Mouse (Mus musculus) urinary bladder, postnatal 10 days (tissue): Measurements from ENCODE around the gene Pde11a.

Source experiments
- DNase-seq: peaks from one replicate; pipeline ENCODE4 v3.0.0; 2022; ENCODE audit warnings: low spot score

Gene Pde11a

DNA sequence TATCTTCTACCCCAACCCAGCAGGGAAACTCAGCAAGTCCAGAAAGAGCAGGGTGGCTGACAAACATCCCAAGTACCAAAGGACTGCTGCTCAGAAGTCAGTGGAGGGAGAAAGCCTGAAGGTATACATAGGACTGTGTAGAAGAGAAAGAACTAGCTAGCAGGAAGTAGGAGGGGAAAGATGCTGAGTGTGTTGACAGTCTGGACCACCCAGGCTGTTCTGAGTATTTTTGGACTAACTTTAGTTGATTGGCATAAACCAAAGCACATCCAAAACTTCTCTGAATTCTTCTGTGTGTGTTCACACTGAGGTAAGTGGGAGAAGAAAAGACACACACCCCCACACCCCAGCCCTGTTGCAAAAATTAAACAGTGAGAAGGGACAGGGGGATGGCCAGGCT lies 248.1 kb downstream of the Pde11a start:
- DNase-seq = no peak

DNA sequence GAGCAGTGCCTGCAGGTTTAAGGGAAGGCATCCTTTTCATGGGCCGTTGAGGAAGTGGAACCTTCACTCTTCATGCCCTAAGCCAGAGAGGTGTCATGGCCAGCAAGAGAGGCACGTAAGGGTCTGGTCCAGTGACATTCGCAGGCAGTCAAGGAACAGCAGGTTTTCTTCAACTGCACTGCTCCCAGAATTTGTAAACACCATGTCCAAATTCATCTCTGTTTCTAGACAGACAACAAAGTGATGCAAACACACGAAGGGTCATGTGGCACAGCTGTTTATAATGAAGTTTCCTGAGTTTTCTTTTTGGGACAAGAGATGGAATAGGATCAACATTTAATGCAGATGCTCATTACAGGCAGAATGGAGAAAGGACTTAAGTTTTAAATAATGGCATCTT lies 249.7 kb downstream of the Pde11a start:
- no peak for DNase-seq

GRCm38 (mm10) chr2:76088413-76088812 lies 250.2 kb downstream of the Pde11a start:
- DNase-seq = no peak

- no peak for DNase-seq
Measured at GRCm38 (mm10) chr2:76087170-76087569, 251.4 kb downstream of the Pde11a start.

DNA sequence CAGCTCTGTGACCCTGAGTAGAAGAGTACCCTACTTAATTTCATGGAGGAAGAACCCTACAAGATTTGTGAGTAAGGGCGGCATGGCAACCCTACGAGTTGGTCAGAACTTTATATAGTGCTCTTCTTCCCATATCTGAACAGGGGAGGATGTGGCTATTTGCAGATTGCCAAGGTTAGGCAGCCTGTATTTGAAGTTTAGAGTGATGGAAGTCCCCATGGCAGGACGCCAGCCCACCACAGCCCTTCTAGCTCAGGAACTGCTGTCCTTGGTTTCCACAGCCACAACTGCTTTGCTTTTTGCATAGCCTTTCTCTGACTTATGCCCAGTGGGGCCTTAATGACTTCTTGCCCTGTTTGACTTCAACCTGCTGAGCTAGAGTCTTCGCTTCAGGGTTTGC lies 253.6 kb downstream of the Pde11a start:
- no peak for DNase-seq

DNA sequence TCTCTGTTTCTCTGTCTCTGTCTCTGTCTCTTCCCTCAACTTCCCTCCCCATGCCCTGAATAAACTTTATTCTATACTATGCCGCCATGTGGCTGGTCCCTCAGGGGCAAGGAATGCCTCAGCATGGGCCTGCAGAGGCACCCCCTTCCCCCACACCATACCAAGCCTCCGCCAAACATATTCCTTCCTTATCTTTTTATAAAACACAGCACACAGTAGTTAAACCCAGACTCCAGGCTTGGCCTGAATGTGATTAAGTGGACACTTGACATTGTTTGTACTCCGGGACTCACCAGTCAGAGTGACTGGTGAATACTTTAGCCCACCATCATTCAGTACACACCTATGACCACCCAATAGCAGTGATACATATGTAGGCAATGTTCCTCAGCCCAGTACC lies 254.7 kb downstream of the Pde11a start:
- no peak for DNase-seq

DNA sequence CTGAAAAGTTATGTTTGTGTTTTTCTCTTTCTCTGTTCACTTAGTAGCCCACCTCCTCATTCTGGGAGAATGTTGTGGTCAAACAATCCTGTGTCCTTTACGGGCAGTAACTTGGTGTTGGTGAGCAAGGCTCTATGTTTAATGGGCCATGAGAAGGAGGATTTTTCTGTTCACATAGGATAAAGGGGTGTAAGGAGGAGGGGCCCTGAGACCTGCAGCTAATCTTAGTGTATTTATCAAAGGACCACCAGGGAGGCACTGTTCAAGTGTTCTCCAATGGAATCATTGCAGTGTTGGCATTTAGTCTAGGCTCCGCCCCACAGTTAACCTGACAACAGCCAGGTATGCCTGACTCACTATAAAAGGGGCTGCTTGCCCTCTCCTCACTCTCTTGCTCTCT lies 255.2 kb downstream of the Pde11a start:
- no peak for DNase-seq

DNA sequence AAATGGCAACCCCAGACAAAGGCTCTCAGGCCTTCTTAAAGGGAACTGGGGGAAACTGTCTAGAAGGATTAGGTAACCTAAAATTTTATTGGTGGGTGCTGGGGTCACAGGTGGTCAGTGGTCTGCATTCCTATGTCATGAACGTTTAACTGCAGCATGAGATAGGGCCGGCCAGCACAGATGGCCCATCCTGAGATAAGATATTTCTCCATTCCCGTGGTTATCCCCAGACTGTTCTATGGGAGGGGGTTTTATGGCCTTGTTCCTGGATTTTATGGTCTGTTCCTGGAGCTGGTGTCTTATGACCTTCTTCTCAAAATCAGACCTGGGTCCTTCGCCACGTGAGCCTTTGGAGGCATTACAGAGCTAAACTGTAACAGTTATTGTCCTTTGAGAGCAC lies 256.6 kb downstream of the Pde11a start:
- no peak for DNase-seq

DNA sequence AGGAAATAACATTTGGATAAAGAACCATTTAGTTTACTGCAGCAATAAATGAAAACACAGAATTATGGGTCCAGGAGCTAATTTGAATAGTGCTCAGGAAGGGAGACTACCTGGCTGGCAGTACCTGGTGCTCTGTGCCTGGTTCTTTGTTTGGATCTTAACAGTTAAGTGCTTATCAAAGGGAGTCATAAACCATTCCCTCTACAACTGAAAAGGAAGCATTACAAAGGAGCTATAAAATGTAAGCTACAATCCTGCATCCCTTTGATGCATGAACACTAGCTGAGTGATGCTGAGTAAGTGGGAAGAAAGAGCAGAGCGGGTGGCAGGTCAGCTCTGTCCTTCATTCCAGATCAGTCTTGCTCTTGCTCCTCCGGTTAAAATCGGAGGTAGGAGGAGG lies 258.0 kb downstream of the Pde11a start:
- DNase-seq = no peak

DNA sequence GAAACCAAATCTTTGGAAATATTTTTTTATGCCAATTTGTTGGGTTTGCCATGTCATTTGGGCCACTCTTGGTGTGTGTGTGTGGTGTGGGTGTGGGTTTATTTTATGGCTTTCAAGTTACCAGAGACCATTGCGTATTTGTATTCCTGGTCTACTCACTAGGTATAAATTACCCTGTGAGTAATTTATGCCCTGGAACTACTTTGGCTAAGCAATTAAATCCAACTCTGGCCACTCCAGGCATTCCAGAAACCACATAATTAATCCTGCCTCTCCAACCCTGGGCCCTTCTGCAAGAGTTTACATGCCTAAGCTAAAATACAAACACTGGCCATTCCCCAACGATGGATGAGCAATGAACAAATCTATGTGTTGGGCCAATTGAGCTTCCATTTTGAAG lies 261.7 kb downstream of the Pde11a start:
- no peak for DNase-seq

GRCm38 (mm10) chr2:76076047-76076446 lies 262.5 kb downstream of the Pde11a start:
- no peak for DNase-seq

DNA sequence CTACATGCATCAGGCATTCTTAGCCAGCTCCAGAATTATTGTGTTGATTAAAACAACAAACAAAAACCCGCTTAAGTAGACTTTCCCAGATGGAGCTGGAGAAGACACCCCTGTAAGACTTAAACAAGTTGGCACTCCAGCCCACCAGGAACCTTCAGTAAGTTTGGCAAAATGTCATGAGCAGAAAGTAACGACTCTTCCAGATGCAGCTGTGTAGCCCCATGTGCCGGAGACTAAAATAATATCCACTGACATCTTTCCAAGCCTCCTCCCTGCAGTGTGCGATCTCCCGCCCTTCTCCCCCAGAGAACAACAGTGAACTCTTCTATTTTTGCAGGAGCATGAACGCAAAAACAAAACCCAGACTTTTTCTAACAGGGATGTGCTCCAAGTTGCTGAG lies 265.5 kb downstream of the Pde11a start:
- no peak for DNase-seq

DNA sequence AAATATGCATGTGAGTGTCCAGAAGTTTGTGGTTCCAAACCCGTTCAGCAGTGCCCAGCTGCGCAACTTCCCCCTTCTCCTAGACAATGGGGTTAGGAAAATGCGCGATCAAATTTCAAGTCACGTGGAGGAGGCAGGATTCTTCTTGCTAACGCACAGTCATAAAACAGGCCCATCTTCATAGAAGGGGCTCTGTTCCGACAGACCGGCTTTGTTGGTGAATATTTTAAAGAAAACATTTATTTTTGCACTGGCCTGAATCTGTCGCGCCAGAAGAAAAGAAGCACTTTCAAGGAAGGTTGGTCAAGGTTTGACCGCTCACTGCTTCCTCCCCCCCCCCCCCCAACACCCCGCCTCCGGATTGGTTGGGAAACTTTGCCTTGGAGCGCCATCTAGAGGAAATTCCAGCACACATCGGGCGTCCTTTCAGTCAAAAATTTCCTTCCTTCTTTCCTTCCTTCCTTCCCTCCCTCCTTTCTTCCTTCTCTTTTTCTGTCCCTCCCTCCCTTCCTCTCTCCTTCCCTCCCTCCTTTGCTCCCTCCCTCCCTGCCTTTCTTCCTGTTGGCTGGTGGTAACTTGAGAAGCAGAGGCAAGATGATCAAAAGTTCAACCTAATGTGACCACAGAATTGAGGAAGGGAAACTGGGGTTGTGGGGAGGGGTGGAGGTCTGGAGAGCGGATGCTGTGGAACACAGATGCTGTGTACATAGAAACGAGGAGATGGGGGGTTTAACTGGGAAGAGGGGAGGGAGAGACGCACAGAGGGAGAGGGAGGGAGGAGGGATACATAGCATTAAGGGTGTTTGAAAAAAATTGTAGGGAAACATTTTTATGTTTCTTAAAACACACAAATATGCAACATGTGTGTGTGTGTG lies 267.9 kb downstream of the Pde11a start:
- DNase-seq = no peak

DNA sequence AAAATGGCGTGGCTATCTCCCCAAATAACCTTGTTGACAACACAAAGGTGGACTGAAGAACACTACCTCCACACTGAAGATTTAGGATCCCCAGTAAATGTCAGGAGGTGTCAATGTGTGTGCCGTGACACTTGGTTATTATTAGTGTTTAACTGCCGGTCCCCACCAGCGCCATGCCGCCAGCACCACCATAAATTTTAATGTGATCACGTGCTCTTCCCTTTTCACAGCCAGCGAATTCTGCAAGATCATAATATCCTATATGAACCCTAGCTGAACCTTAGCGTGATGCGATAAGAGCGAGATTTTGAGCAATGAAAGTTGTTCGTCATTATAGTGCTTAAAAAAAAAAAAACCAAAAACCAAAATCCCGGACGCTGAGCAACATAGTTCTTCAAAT lies 269.3 kb downstream of the Pde11a start:
- DNase-seq = no peak

GRCm38 (mm10) chr2:76068155-76068554 lies 270.4 kb downstream of the Pde11a start:
- no peak for DNase-seq

DNA sequence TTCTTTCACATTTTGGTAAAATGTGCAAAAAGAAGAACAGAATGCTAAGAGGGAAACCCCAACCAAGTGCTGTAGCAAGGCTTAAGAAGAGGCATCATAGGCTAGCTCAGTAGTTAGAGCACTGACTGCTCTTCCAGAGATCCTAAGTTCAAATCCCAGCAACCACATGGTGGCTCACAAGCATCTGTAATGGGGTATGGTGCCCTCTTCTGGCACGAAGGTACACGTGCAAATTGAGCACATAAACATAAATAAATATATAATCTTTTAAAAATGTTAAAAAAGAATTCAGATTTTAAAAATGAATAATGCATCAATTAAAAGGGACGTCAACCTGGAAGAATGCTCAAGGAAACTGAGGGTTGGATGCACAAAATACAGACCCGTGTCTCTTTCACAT lies 271.4 kb downstream of the Pde11a start:
- no peak for DNase-seq

DNA sequence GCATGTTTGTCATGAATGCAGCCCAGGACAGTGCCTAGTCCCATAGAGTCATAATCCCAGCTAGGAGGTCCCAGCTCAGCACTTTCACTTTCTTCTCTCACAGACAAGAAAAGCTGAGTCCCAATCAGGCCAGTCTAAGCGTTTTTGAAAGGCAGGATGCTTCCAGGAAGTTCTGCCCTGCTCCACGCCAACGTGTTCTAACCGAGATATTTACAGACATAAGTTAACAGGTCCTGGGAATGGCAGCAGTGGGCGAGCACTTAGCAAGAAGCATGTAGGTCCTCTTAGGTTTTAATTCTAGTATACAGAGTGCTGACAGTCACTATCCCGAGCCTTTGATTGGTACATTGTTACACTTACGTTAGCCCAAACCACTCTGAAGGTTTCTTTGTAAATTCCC lies 273.3 kb downstream of the Pde11a start:
- no peak for DNase-seq

- no peak for DNase-seq
Measured at GRCm38 (mm10) chr2:76064078-76064477, 274.5 kb downstream of the Pde11a start.

DNA sequence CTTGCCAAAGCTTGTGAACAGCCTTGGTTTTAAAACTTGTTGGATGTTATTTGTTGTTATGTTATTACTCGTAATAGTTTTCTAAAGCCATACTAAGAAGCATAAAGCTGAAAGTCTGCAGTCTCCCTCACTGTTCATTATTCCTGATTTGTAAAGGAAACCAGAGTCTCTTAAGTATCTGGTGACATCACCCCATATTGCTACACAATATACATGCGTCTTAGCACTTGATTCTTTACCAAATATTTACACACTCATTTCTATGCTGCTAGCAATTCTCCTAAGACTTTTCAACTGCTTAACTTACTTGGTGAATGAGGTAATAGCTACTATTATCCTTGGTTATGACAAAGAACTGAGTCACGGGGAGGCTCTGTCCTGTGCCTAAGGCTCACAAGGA lies 278.4 kb downstream of the Pde11a start:
- no peak for DNase-seq

DNA sequence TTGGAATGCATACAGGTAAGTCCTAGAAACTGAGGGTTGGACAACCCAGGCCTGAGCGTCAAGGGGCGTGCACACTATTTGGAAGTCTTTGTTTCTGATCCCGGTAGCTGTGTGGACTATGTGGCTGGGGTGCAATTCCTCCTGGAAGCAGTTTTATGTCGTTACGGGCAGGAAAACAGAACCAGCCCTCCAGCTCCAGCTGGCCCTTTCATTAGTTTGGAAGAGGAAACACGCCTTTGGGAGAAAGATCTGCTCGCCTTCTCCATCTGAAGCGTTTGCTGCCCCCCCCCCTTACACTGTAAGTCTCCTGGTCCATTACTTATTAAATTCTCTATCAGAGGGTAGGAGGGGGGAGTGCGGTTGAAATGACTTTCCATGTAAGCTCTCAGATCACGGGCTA lies 279.0 kb downstream of the Pde11a start:
- no peak for DNase-seq

DNA sequence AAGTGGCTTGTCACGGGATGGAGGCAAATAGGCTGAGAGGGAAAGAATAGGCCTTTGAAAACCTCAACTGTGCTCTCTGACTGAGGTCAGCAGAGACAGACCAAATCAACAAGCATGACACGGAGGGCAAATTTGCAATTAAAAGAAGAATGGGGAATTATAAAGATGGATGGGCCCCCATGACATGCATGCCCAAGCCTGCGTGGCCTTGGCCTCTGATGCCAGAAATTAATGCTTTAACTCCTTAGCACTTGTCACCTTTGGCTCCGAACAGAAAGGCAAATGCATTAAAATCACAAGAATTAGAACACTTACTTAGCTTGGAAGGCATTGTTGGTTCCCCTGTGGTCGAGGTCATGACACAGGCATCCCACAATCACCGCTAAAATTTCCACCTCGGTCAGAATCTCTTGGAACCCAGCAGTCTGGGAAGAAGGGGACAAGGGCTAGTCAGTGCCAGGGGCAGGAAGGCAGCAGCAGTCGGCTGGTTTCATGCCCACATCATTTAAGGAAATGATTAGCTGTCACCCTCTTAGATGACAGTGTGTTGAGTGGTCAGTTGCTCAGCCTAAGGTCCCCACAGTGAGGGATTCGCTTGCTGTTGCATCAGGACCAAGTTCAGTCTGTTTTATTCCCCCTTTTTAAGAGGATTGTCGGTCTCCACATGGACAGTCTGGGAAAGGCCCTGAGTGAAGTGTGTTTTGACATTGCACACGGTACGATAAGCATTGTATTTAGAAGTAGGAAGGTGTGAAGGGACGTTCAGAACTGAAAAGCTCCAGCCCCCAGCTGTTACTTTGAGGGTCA lies 279.7 kb downstream of the Pde11a start:
- DNase-seq = no peak

- DNase-seq = no peak
Measured at GRCm38 (mm10) chr2:76057555-76057954, 281.0 kb downstream of the Pde11a start.

DNA sequence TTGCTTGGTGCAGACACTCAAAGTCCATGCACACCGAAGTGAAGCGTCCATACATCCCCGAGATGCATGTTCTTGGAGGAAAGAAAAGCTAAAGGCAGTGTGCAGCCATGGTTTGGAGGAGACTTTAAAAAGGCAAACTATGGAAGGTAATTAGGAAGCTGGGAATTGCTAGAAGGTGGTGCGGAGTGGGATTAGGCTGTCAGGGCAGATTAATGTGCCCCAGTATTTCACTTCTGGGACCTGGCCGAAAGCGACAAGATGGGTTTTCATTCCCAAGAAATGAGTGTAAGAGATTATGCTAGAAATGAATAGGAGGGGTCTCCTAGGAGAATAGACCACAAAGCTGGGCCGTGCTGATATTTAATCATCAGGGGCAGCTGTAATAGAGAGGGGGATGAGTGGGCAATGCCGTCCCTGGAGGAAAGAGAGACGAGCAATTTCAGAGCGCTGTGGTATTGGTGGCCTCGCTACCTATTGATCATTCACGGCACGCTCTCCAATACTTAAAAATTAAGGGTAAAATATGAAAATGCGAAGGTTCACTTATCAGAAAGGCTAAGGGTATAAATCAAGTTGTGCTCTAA lies 284.7 kb downstream of the Pde11a start:
- no peak for DNase-seq
